Mouse (Mus musculus) embryonic facial prominence, embryonic 14.5 days (tissue): ENCODE results near the gene Rrn3. TPM values are rescaled to one million over a fixed set of nuclear protein-coding genes. Genes with fewer than 3 reads are reported as not detected.
"Not testable (repeated sequence)": the region's sequence is repeated elsewhere in the genome, so short reads cannot be mapped to it uniquely, and the experiment has no call there.

Experiments
- ATAC-seq: fragments of 200-750 bp; cut with Nextera tagmentation; 2 replicates; pipeline ENCODE4 v1.8.0; 2017; ENCODE audit warnings: low read depth, moderate number of reproducible peaks, moderate TSS enrichment
- DNase-seq: peaks from one replicate; pipeline ENCODE4 v3.0.0-alpha.2; 2015; ENCODE audit warnings: low spot score
- H3K27ac ChIP-seq: fragments of 300-500 bp; sonication (generic); replicated peaks from 2 replicates; pipeline ENCODE4 v1.5.1; 2014; ENCODE audit warnings: low read depth, mild to moderate bottlenecking, low read length, moderate library complexity
- H3K27me3 ChIP-seq: fragments of 300-500 bp; sonication (generic); replicated peaks from 2 replicates; pipeline ENCODE4 v1.6.1; 2014; ENCODE audit warnings: low read length; ENCODE audit not compliant: control insufficient read depth, insufficient read depth
- H3K36me3 ChIP-seq: fragments of 300-500 bp; sonication (generic); 2 replicates; pipeline ENCODE4 v1.6.1; 2014; ENCODE audit warnings: low read length, mixed read lengths; ENCODE audit not compliant: control insufficient read depth, insufficient read depth
- H3K4me1 ChIP-seq: fragments of 300-500 bp; sonication (generic); 2 replicates; pipeline ENCODE4 v1.6.1; 2014; ENCODE audit warnings: antibody characterized with exemption, low read length; ENCODE audit not compliant: control insufficient read depth, insufficient read depth
- H3K4me2 ChIP-seq: fragments of 300-500 bp; sonication (generic); 2 replicates; pipeline ENCODE4 v1.6.1; 2014; ENCODE audit warnings: low read depth, mild to moderate bottlenecking, low read length, moderate library complexity, mixed read lengths
- H3K4me3 ChIP-seq: fragments of 300-500 bp; sonication (generic); 2 replicates; pipeline ENCODE4 v1.5.1; 2014; ENCODE audit warnings: low read depth, mild to moderate bottlenecking, low read length
- H3K9ac ChIP-seq: fragments of 300-500 bp; sonication (generic); 2 replicates; pipeline ENCODE4 v1.6.1; 2014; ENCODE audit warnings: low read depth, mild to moderate bottlenecking, low read length, moderate library complexity, mixed read lengths
- H3K9me3 ChIP-seq: fragments of 300-500 bp; sonication (generic); 2 replicates; pipeline ENCODE4 v1.6.1; 2016; ENCODE audit warnings: low read length; ENCODE audit not compliant: control insufficient read depth
- WGBS: fragments of 180-500 bp; shearing (Covaris S2); extraction: QIAGEN DNeasy Blood & Tissue Kit; methylation state at CpG from one replicate; pipeline ENCODE4 v1.1.7; 2014; 5-methylcytosine and 5-hydroxymethylcytosine counted together
- polyA plus RNA-seq: library from polyadenylated mRNA; unstranded; fragments of >200 nt; fragmentation: Nextera tagmentation; extraction: Ambion mirVana; gene quantifications from 2 replicates; pipeline ENCODE4 v1.2.1, GENCODE M21; 2014

The Rrn3 gene
- polyA plus RNA-seq, 1 experiment from 2014 or later = 43.3 TPM

- Histone ChIP-seq H3K36me3 (no peaks in the 10 kb centered on the region), H3K4me3 (no peak overlapping the region), H3K4me2 (no peak overlapping the region), H3K9me3 (no peaks in the 10 kb centered on the region), H3K9ac (no peak overlapping the region), H3K27ac (no peak overlapping the region), H3K27me3 (no peaks in the 10 kb centered on the region), H3K4me1 (no peaks in the 10 kb centered on the region)
- WGBS = 48% methylated on average over 5 of the region's 5 CpGs
- DNase-seq (no peak), ATAC-seq (no peak)
Observed at GRCm38 (mm10) chr16:13749306-13749705, 31.2 kb upstream of the Rrn3 start.

- ATAC-seq (no peak), DNase-seq (no peak)
- H3K27ac ChIP-seq = no peak overlapping the region
- no peaks in the 10 kb centered on the region for H3K4me1 ChIP-seq
- WGBS = 52% methylated on average over 3 of the region's 3 CpGs
- no peak overlapping the region for H3K9ac ChIP-seq
- no peaks in the 10 kb centered on the region for H3K36me3 ChIP-seq
- H3K27me3 ChIP-seq = no peaks in the 10 kb centered on the region
- no peak overlapping the region for H3K4me3 ChIP-seq
- H3K4me2 ChIP-seq = no peak overlapping the region
- H3K9me3 ChIP-seq = no peaks in the 10 kb centered on the region
Observed at GRCm38 (mm10) chr16:13749981-13750380, 30.5 kb upstream of the Rrn3 start.

GRCm38 (mm10) chr16:13750626-13751025 lies 29.9 kb upstream of the Rrn3 start:
- H3K9me3 ChIP-seq = no peaks in the 10 kb centered on the region
- H3K4me1 ChIP-seq = no peaks in the 10 kb centered on the region
- no peak overlapping the region for H3K9ac ChIP-seq
- H3K4me2 ChIP-seq = no peak overlapping the region
- WGBS = 95% methylated on average over 13 of the region's 13 CpGs
- no peaks in the 10 kb centered on the region for H3K27me3 ChIP-seq
- no peaks in the 10 kb centered on the region for H3K36me3 ChIP-seq
- H3K4me3 ChIP-seq = no peak overlapping the region
- H3K27ac ChIP-seq = no peak overlapping the region
- DNase-seq = no peak
- no peak for ATAC-seq

GRCm38 (mm10) chr16:13753986-13754385 lies 26.5 kb upstream of the Rrn3 start:
- H3K4me1 ChIP-seq = no peaks in the 10 kb centered on the region
- H3K4me2 ChIP-seq = peak overlapping the region; percentile 96
- 81% methylated on average over 7 of the region's 8 CpGs for WGBS
- H3K27me3 ChIP-seq = no peaks in the 10 kb centered on the region
- DNase-seq (no peak), ATAC-seq (no peak)
- H3K4me3 ChIP-seq = peak overlapping the region; percentile 72
- no peaks in the 10 kb centered on the region for H3K36me3 ChIP-seq
- H3K9ac ChIP-seq = peak overlapping the region; percentile 66
- H3K9me3 ChIP-seq = no peaks in the 10 kb centered on the region
- H3K27ac ChIP-seq = no peak overlapping the region

- Histone ChIP-seq H3K4me3 (peak overlapping the region; percentile 72), H3K9me3 (no peaks in the 10 kb centered on the region), H3K27ac (no peak overlapping the region), H3K36me3 (no peaks in the 10 kb centered on the region), H3K4me2 (peak overlapping the region; percentile 96), H3K4me1 (no peaks in the 10 kb centered on the region), H3K27me3 (no peaks in the 10 kb centered on the region), H3K9ac (peak overlapping the region; percentile 66)
- under 1% methylated on average over 63 of the region's 65 CpGs for WGBS
- DNase-seq (peak; percentile 97), ATAC-seq (peak; percentile 99)
Observed at GRCm38 (mm10) chr16:13754400-13755190, 25.9 kb upstream of the Rrn3 start.

- no peaks in the 10 kb centered on the region for H3K36me3 ChIP-seq
- ATAC-seq (no peak), DNase-seq (no peak)
- 93% methylated on average over 2 of the region's 2 CpGs for WGBS
- H3K4me3 ChIP-seq = no peak overlapping the region
- no peak overlapping the region for H3K27ac ChIP-seq
- no peaks in the 10 kb centered on the region for H3K4me1 ChIP-seq
- H3K4me2 ChIP-seq = no peak overlapping the region
- no peaks in the 10 kb centered on the region for H3K27me3 ChIP-seq
- no peaks in the 10 kb centered on the region for H3K9me3 ChIP-seq
- H3K9ac ChIP-seq = no peak overlapping the region
Observed at GRCm38 (mm10) chr16:13757823-13758222, 22.7 kb upstream of the Rrn3 start.

GRCm38 (mm10) chr16:13762807-13763206 lies 17.7 kb upstream of the Rrn3 start:
- not testable (repeated sequence) for H3K27me3 ChIP-seq, DNase-seq, H3K9me3 ChIP-seq, H3K27ac ChIP-seq, H3K4me2 ChIP-seq, ATAC-seq, H3K4me1 ChIP-seq, H3K4me3 ChIP-seq, H3K36me3 ChIP-seq, H3K9ac ChIP-seq
- 82% methylated on average over 1 of the region's 1 CpGs for WGBS

- H3K36me3 ChIP-seq = no peaks in the 10 kb centered on the region
- no peak overlapping the region for H3K27ac ChIP-seq
- WGBS = 83% methylated on average over 3 of the region's 3 CpGs
- H3K4me1 ChIP-seq = no peaks in the 10 kb centered on the region
- DNase-seq (no peak), ATAC-seq (no peak)
- no peaks in the 10 kb centered on the region for H3K9me3 ChIP-seq
- H3K27me3 ChIP-seq = no peaks in the 10 kb centered on the region
- no peak overlapping the region for H3K4me3 ChIP-seq
- no peak overlapping the region for H3K4me2 ChIP-seq
- no peak overlapping the region for H3K9ac ChIP-seq
Observed at GRCm38 (mm10) chr16:13764519-13764918, 16.0 kb upstream of the Rrn3 start.

- H3K36me3 ChIP-seq = no peaks in the 10 kb centered on the region
- no peaks in the 10 kb centered on the region for H3K27me3 ChIP-seq
- no peak overlapping the region for H3K4me2 ChIP-seq
- H3K27ac ChIP-seq = no peak overlapping the region
- no peak overlapping the region for H3K4me3 ChIP-seq
- H3K9ac ChIP-seq = no peak overlapping the region
- no peak for DNase-seq
- no peak for ATAC-seq
- H3K4me1 ChIP-seq = no peaks in the 10 kb centered on the region
- no peaks in the 10 kb centered on the region for H3K9me3 ChIP-seq
Observed at GRCm38 (mm10) chr16:13766367-13766766, 14.1 kb upstream of the Rrn3 start.
